Mouse (Mus musculus): ENCODE measurements around the gene Sympk. TPM values are rescaled to one million over a fixed set of nuclear protein-coding genes. Genes with fewer than 3 reads are reported as not detected.

Sympk gene
- 27.5 and 30.1 TPM in 2 replicates for polyA plus RNA-seq (2015; fragmentation: Nextera tagmentation; extraction: Ambion mirVana)

DNA sequence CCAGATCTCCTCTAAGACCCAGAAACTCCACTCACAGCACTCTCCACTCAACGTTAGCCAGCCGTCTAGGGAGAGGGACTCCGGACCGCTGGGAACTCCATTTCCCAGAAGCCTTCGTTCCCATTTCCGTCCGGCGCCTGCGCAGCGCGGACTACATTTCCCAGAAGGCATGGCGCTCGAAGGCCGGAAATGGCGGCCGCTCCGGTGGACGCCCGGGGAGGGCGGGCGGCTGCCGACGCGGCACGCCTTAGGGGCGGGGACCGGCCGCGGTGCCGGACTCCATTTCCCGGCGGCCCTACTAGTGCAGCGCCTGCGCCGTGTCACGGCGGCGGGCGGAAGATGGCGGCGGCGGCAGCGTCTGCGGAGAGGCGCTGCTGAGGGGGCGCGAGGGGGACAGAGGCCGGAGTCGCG is at the start of gene Sympk:
Sympk (plus strand) TSS at position 282 of the 411 bp plus-strand sequence.
- under 1% methylated on average over 41 of the region's 50 CpGs for WGBS
- Histone ChIP-seq H3K9ac (peak within 1 kb of the TSS; percentile 81), H3K9me3 (no peaks in the 10 kb centered on the region), H3K27me3 (peaks cover 41% of the 10 kb centered on the region), H3K27ac (replicated peaks) (peak within 1 kb of the TSS; percentile 66), H3K36me3 (peaks cover under 1% of the 10 kb centered on the region), H3K4me3 (peak within 1 kb of the TSS; percentile 81), H3K4me1 (replicated peaks) (peaks cover 17% of the 10 kb centered on the region), H3K4me2 (peak within 1 kb of the TSS; percentile 64)
- ATAC-seq (ENCODE audit: low FRiP score, low read depth), result peak; percentile 95

DNA sequence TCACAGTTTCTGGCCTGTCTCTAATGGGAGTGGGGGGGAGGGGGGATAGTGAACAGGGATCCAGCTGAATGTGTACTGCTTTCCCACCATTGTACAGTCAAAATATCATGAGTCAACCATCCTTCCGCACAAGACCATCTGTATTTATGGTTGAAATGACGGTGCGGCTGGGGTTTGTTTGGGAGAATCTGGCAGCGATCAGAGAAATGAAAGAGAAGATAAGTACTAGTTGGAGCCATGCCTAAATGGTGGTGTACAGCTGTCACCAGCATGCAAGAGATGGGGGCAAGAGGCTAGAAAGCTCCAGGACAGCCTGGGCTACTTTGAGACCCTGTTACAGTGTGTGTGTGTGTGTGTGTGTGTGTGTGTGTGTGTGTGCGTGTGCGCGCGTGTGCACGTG is 45.8 kb upstream of the Sympk start:
- 82% methylated on average over 9 of the region's 9 CpGs for WGBS
- H3K4me1 ChIP-seq (replicated peaks), result no peaks in the 10 kb centered on the region
- H3K4me3 ChIP-seq, result no peak overlapping the region
- H3K9ac ChIP-seq, result no peak overlapping the region
- no peak for ATAC-seq (ENCODE audit: low FRiP score, low read depth)
- no peak overlapping the region for H3K27ac ChIP-seq (replicated peaks)
- no peak overlapping the region for H3K4me2 ChIP-seq
- no peaks in the 10 kb centered on the region for H3K27me3 ChIP-seq
- no peaks in the 10 kb centered on the region for H3K36me3 ChIP-seq
- no peaks in the 10 kb centered on the region for H3K9me3 ChIP-seq

DNA sequence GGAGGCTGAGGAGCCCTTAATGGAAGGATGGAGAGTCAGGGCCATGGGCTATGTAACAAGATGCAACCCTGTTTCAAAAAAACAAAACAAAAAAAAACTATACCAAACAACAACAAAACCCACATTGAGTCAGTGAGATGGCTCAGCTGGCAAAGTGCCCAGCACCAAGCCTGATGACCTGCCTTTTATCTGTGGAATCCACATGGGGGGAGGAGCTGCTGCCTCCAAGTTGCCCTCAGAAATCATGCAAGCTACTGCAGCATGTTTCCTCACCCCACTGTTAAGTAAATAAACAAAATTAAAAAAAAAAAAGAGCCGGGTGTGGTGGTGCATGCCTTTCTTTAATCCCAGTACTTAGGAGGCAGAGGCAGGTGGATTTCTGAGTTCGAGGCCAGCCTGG is 37.7 kb upstream of the Sympk start:
- 89% methylated on average over 2 of the region's 2 CpGs for WGBS
- H3K4me3 ChIP-seq, result no peak overlapping the region
- no peak for ATAC-seq (ENCODE audit: low FRiP score, low read depth)

GRCm38 (mm10) chr7:18987100-18987499 is 37.1 kb upstream of the Sympk start, which contains the start of gene Nanos2:
Gene Nanos2, plus strand, starts transcription at chr7:18987400.
- H3K9ac ChIP-seq, result no peak within 1 kb of the TSS
- peaks cover 14% of the 10 kb centered on the region for H3K4me1 ChIP-seq (replicated peaks)
- H3K27ac ChIP-seq (replicated peaks), result no peak within 1 kb of the TSS
- no peak for ATAC-seq (ENCODE audit: low FRiP score, low read depth)
- 75% methylated on average over 2 of the region's 2 CpGs for WGBS
- no peak within 1 kb of the TSS for H3K4me2 ChIP-seq
- no peaks in the 10 kb centered on the region for H3K27me3 ChIP-seq
- no peak within 1 kb of the TSS for H3K4me3 ChIP-seq
- H3K9me3 ChIP-seq, result no peaks in the 10 kb centered on the region
- no peaks in the 10 kb centered on the region for H3K36me3 ChIP-seq

More for the DNA sequence above, 37.7 kb upstream of the Sympk start:
- Histone ChIP-seq H3K27ac (replicated peaks) (no peak overlapping the region), H3K4me1 (replicated peaks) (peaks cover 8% of the 10 kb centered on the region), H3K4me2 (no peak overlapping the region), H3K27me3 (no peaks in the 10 kb centered on the region), H3K9me3 (no peaks in the 10 kb centered on the region), H3K9ac (no peak overlapping the region), H3K36me3 (no peaks in the 10 kb centered on the region)

GRCm38 (mm10) chr7:18987747-18988146 is 36.4 kb upstream of the Sympk start:
- WGBS, result 80% methylated on average over 13 of the region's 13 CpGs
- H3K36me3 ChIP-seq, result no peaks in the 10 kb centered on the region
- H3K4me1 ChIP-seq (replicated peaks), result peaks cover 20% of the 10 kb centered on the region
- H3K9ac ChIP-seq, result no peak overlapping the region
- ATAC-seq (ENCODE audit: low FRiP score, low read depth), result no peak
- no peaks in the 10 kb centered on the region for H3K27me3 ChIP-seq
- H3K4me3 ChIP-seq, result no peak overlapping the region
- H3K27ac ChIP-seq (replicated peaks), result no peak overlapping the region
- H3K9me3 ChIP-seq, result no peaks in the 10 kb centered on the region
- H3K4me2 ChIP-seq, result no peak overlapping the region

GRCm38 (mm10) chr7:18988780-18989179 is 35.4 kb upstream of the Sympk start:
- WGBS, result 70% methylated on average over 6 of the region's 6 CpGs

GRCm38 (mm10) chr7:18989995-18990394 is 34.2 kb upstream of the Sympk start:
- peak overlapping the region; percentile 87 for H3K4me2 ChIP-seq
- 7% methylated on average over 5 of the region's 5 CpGs for WGBS
- H3K36me3 ChIP-seq, result no peaks in the 10 kb centered on the region
- no peaks in the 10 kb centered on the region for H3K9me3 ChIP-seq
- peak overlapping the region; percentile 45 for H3K9ac ChIP-seq
- ATAC-seq (ENCODE audit: low FRiP score, low read depth), result no peak
- no peaks in the 10 kb centered on the region for H3K27me3 ChIP-seq
- peaks cover 41% of the 10 kb centered on the region for H3K4me1 ChIP-seq (replicated peaks)
- H3K4me3 ChIP-seq, result peak overlapping the region; percentile 63
- peak overlapping the region; percentile 96 for H3K27ac ChIP-seq (replicated peaks)

More at GRCm38 (mm10) chr7:18988780-18989179, 35.4 kb upstream of the Sympk start:
- Histone ChIP-seq H3K36me3 (no peaks in the 10 kb centered on the region), H3K9ac (no peak overlapping the region), H3K4me2 (no peak overlapping the region), H3K4me3 (no peak overlapping the region), H3K27ac (replicated peaks) (no peak overlapping the region), H3K4me1 (replicated peaks) (peaks cover 31% of the 10 kb centered on the region), H3K9me3 (no peaks in the 10 kb centered on the region), H3K27me3 (no peaks in the 10 kb centered on the region)
- no peak for ATAC-seq (ENCODE audit: low FRiP score, low read depth)

- Histone ChIP-seq H3K9ac (peak within 1 kb of the TSS; percentile 56), H3K4me1 (replicated peaks) (peaks cover 47% of the 10 kb centered on the region), H3K27me3 (no peaks in the 10 kb centered on the region), H3K4me2 (peak within 1 kb of the TSS; percentile 87), H3K27ac (replicated peaks) (peak within 1 kb of the TSS; percentile 96), H3K9me3 (no peaks in the 10 kb centered on the region), H3K36me3 (no peaks in the 10 kb centered on the region), H3K4me3 (peak within 1 kb of the TSS; percentile 63)
- WGBS, result under 1% methylated on average over 37 of the region's 37 CpGs
- peak; percentile 94 for ATAC-seq (ENCODE audit: low FRiP score, low read depth)
Measured at GRCm38 (mm10) chr7:18990601-18991295, 33.4 kb upstream of the Sympk start, which contains the start of gene Mypop. Gene Mypop, plus strand, starts transcription at chr7:18991245.

GRCm38 (mm10) chr7:18991660-18992293 is 32.4 kb upstream of the Sympk start:
- Histone ChIP-seq H3K36me3 (no peaks in the 10 kb centered on the region), H3K9ac (peak overlapping the region; percentile 56), H3K9me3 (no peaks in the 10 kb centered on the region), H3K4me2 (peak overlapping the region; percentile 87), H3K4me3 (peak overlapping the region; percentile 63), H3K27ac (replicated peaks) (peak overlapping the region; percentile 96), H3K27me3 (no peaks in the 10 kb centered on the region), H3K4me1 (replicated peaks) (peaks cover 47% of the 10 kb centered on the region)
- ATAC-seq (ENCODE audit: low FRiP score, low read depth), result 0 out of 2 replicates have a peak, but pooled peaks have one; percentile 0
- under 1% methylated on average over 51 of the region's 59 CpGs for WGBS

DNA sequence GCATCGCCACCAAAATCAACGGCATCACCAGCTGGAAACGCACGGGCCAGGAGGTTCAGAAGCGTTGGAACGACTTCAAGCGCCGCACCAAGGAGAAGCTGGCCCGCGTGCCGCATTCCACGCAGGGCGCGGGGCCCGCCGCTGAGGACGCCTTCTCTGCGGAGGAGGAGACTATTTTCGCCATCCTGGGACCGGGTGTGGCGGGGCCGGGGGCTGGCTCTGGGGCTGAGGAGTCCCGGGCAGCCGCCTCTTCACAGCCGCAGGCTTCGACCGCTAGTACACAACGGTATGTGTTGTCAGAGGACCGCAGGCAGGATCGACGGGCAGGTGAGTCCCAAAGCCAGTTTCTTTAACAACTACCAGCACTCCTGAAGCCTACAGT is 31.9 kb upstream of the Sympk start:
- ATAC-seq (ENCODE audit: low FRiP score, low read depth), result no peak
- H3K4me1 ChIP-seq (replicated peaks), result peaks cover 47% of the 10 kb centered on the region
- no peaks in the 10 kb centered on the region for H3K27me3 ChIP-seq
- peak overlapping the region; percentile 63 for H3K4me3 ChIP-seq
- H3K27ac ChIP-seq (replicated peaks), result peak overlapping the region; percentile 96
- 2% methylated on average over 31 of the region's 31 CpGs for WGBS
- peak overlapping the region; percentile 87 for H3K4me2 ChIP-seq
- H3K36me3 ChIP-seq, result no peaks in the 10 kb centered on the region
- no peaks in the 10 kb centered on the region for H3K9me3 ChIP-seq
- peak overlapping the region; percentile 56 for H3K9ac ChIP-seq

DNA sequence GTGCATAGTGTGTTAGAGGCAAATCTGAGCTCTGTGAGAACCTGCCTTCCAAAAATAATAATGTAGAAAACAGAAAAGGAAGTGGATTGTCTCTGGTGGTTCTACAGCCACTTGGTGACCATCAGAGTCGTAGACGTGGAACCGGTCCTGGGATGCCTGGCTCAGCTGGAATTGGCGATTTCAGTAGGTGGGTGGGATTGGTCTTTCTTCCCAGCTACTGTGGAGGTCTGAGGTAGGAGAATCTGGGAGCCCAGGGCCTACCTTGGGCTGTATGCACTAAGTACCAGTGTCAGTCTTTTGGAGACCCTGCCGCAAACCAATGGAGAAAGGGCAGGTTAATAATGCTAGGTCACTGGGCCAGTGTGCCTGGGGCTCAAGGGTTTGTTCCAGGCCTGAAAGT is 31.1 kb upstream of the Sympk start:
- Histone ChIP-seq H3K4me1 (replicated peaks) (peaks cover 47% of the 10 kb centered on the region), H3K4me2 (peak overlapping the region; percentile 87), H3K27me3 (no peaks in the 10 kb centered on the region), H3K4me3 (peak overlapping the region; percentile 63), H3K36me3 (no peaks in the 10 kb centered on the region), H3K9me3 (no peaks in the 10 kb centered on the region), H3K9ac (peak overlapping the region; percentile 56), H3K27ac (replicated peaks) (no peak overlapping the region)
- 81% methylated on average over 5 of the region's 5 CpGs for WGBS
- ATAC-seq (ENCODE audit: low FRiP score, low read depth), result no peak

GRCm38 (mm10) chr7:18998835-18999234 is 25.3 kb upstream of the Sympk start:
- Histone ChIP-seq H3K4me2 (no peak overlapping the region), H3K27ac (replicated peaks) (no peak overlapping the region), H3K9ac (no peak overlapping the region), H3K27me3 (no peaks in the 10 kb centered on the region), H3K36me3 (no peaks in the 10 kb centered on the region), H3K4me3 (no peak overlapping the region), H3K4me1 (replicated peaks) (peaks cover 35% of the 10 kb centered on the region), H3K9me3 (no peaks in the 10 kb centered on the region)
- no peak for ATAC-seq (ENCODE audit: low FRiP score, low read depth)
- WGBS, result 37% methylated on average over 9 of the region's 9 CpGs
